Mouse (Mus musculus) cerebellum, adult 11 months (tissue): ENCODE data around the gene Gla.

Experiments
- DNase-seq: peaks from one replicate; pipeline ENCODE4 v3.0.0; 2022

Gene Gla

DNA sequence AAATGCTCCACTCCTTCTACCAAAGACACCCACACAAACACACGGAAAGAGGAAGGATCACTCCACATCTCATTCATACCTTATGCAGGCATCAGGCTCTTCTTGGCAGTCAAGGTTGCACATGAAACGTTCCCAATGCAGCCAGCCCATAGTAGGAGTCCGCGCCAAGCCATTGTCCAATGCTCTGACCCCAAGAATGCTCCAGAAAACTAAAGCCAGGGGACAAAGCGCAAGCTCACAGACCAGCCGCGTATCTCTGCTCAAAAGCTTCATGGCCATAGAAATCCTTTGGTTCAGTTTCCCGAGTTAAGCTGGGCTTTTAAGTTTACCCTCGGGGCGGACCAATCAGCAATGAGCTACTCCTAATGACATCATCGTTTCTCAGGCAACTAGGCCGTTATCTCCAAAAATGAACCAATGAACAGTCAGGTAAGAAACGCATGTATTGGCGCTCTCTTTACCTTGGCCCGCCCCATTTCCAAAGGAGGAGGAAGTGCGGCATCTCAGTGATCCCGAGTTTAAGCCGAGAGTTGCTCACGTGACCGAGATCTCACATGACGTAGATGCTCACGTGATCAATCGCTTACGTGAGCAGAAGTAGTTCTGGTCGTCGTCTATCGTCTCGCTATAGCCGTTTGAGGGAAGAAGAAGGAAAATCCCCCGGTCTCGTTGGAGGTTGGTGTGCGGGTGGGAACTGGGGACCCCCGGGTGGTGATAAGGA lies at the start of gene Gla, which contains the start of gene Hnrnph2:
Gene Gla (minus strand): TSS at position 467 of the 721 bp plus-strand sequence.
Gene Hnrnph2 (plus strand): TSS at position 521 of the 721 bp plus-strand sequence.
- DNase-seq, result peak; percentile 83

GRCm38 (mm10) chrX:134648031-134648692 lies 47.2 kb upstream of the Gla start:
- peak; percentile 66 for DNase-seq

DNA sequence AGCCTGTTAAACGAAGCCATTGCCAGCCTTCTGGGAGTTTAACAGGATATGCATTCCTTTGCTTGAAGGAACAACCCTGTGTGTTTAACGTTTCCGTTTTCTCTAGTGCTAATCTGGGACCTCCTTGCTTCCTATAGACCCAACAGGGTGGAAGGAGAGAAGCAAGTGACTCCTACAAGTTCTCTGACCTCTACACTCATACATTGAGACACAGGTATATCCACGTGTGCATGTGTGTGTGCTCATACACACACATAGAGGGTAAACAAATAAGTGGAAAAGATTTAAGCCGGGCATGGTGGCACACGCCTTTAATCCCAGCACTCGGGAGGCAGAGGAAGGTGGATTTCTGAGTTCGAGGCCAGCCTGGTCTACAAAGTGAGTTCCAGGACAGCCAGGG lies 46.5 kb upstream of the Gla start:
- no peak for DNase-seq

- DNase-seq, result no peak
Measured at GRCm38 (mm10) chrX:134646338-134646737, 45.4 kb upstream of the Gla start.

DNA sequence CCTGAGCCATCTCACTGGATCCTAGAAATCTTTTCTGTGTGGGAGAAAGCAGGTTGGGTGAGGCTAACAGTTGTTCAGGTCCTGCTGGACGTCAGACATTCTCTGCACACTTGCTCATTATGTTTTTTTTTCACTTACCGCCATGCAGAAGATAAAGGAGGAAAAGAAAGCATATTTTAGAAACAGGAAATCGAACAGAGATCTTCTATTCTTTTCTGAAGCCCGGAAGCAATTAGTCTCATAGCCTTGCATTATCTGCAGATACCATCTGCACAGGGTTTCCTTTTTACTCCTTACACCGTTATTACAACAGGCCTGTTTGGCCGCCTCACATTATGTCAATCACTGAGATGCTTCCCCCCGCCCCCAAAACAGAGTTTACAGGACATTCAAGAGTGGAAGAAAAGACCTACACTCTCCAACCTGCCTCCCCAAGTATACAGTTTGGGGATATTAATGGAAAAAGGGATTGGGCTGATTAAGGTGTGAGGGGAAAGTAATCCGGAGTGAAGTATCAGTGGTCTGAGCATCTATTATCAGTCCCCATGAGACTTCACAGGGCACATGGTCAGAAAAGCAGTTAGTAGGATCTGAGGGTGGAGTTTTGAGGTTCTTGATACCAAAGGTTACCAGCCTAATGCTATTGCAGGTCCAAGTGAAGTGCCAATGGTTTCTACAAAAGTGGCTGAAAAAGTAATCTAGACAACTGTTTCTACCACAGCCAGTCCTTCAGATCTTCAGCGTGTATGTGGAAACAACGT lies 40.3 kb upstream of the Gla start:
- no peak for DNase-seq

DNA sequence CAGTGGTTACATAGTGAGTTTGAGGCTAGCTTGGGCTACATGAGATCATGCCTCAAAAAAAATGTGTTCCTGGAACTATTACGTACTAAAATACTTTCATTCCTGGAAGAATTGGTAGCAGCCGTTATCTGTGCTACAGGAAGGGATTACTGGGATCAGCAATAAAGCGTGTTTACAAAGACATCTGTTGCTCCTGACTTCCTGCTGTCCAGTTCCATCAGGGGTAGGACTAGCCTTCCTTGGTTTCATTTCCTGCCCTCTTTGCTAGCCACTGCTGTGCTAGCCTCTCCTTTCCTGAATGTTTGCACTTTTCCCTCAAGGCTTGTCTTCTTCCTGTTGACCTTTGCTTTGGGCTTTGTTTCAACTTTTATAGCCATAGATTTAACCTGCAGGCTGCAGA lies 34.9 kb upstream of the Gla start:
- no peak for DNase-seq

- no peak for DNase-seq
Measured at GRCm38 (mm10) chrX:134635111-134635510, 34.2 kb upstream of the Gla start.

DNA sequence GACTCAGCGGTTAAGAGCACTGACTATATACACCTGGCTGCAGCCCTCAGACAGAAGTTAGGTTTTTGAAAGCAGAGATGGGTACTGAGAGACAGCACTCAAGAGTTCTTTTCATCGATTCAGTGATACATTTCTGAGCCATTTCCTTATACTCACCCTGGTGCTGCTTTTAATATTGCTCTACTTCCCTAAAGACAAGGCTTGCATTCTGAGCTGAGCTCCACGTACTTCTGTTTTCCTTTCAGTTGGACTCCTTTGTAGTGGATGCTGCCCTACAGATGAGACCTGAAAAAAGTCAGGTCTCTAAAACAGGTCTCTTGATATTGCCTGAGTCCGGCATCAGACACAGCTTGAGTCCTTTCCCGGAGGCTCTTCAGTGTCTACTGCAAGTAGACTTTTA lies 31.8 kb upstream of the Gla start:
- DNase-seq, result no peak

DNA sequence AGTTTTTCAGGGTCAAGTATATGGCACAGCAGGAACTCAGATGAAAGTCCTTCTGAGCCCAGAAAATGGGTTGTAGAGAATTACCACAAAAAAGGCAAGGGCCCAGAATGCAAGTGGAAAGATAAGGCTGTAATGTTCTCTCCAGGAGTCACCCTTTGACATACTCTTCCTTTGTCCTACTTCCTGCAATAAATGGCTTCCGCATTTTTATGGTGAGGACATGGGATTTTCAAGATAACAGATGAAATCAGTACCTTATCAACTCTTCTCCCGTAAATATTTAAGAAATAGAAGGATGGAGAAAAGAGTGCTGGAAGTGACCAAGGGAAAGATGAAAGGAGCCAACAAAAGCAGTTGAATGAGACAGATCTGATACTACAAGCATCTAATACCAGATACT lies 27.3 kb upstream of the Gla start:
- DNase-seq, result no peak

- no peak for DNase-seq
Measured at GRCm38 (mm10) chrX:134623350-134623749, 22.4 kb upstream of the Gla start.

DNA sequence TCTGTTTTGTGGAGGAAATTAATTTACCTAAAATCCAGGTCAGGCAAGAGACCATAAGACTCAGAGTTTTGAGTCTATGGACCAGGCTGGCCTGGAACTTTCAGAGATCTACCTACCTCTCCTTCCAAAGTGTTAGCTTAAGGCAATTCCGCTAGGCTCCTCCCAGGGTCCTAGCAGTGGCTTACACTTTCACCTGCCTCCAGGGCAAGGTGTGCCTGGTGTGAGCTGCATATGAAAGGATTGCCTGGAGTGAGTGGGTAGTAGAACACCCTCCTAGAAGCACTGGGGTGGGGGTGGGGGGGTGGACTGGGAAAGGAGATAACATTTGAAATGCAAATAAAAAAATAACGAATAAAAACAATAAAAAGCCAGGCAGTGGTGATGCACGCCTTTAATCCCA lies 20.8 kb upstream of the Gla start:
- no peak for DNase-seq

DNA sequence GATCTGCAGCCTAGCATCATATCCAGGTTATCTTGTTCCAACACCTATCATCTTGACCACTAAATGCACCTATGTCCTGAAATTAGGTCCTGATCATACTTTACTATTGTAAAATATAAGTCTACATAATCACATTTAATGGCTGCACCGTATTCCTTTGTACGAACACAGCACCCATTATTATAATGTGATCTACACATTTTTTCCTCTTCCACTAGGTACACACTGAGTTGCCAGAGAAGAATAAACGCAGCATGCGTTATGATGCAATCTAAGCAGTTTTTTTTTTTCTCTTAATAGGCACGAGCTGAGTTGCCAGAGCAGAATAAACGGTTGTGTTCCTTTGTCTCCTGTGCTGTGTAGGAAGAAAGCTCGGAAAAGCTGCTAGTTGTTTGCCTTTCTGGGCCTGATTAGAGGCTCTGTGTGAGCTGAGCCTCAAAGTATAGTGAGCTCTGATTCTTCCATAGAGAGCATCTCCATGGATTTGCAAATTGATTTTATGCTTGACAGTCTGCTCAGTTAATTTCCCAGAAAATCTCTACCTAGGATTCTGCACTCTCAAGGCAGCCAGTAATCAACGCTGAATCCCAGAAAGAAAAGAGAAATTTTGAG lies 19.4 kb upstream of the Gla start:
- DNase-seq, result no peak

DNA sequence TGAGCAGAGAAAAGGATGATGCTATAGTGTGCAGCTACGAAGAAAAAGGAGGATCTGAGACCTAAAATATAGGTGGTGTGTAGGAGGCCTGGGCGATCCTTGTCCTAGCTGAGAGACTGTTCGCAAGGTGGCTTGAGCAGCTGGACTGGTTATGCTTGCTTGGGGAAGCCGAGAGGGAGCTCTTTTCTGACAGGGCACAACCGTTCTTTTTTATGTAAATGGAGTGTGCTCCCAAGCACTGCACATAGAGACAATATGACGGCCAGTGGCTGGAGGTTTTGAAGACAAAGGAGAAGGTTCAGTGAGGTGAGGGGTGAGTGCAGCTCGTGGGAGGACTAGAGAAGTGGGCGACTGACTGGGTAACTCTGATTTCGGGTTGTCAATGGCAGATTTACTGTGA lies 18.8 kb upstream of the Gla start:
- DNase-seq, result no peak

- DNase-seq, result no peak
Measured at GRCm38 (mm10) chrX:134614306-134614705, 13.4 kb upstream of the Gla start.

GRCm38 (mm10) chrX:134612285-134612959 lies 11.5 kb upstream of the Gla start:
- DNase-seq, result peak; percentile 33

GRCm38 (mm10) chrX:134610984-134611383 lies 10.1 kb upstream of the Gla start:
- no peak for DNase-seq

DNA sequence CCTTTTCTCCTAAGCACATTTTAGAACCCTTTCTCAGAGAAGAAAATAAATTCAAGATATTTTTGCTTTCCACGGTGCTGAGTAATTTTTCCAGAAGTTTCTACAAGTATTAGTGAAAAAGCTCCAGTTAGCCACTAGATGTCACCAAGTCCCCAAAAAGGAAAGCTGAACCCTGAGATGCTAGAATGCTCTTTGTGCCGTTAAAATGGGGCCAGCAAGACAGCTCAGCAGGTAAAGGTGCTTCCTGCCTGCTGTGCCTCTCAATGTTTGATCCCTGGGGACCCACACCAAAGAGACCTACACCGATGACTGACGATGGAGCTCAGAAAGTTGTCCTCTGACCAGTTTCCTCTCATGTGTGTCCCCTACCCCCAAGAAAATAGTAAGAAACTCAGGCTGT lies 8.5 kb upstream of the Gla start:
- no peak for DNase-seq

- DNase-seq, result no peak
Measured at GRCm38 (mm10) chrX:134601380-134602120, 625 bp upstream of the Gla start.

DNA sequence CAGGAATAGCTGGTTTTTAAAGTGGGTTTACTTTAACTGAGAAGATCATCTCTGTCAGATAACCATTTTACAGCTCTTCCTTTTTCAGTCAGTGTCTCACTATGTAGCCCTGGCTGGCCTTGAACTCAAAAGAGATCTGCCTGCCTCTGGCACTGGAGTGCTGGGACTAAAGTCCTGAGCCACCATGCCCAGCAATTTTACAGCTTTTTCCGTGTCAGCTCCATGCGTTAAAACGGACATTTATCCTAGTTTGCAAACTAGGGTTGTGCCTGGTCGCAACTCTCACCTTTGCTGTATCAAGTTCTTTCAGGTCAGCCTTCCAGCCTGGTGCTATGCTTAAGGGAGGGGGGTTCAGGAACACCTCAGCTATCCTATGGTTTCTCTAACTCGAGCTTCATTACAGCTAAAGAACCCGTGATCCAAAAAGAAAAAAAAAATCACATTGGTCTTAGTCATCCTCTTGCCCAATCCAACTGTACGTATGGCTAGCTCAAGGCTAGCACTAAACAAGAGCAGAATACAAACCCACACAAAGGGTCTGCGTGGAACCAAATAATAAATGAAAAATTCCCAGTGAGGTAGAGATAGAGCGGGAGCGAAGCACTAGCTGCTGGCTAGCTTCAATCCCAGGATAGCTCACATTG lies 881 bp downstream of the Gla start:
- no peak for DNase-seq

GRCm38 (mm10) chrX:134589836-134590235 lies 11.1 kb downstream of the Gla start:
- DNase-seq, result no peak

- no peak for DNase-seq
Measured at GRCm38 (mm10) chrX:134588997-134589396, 11.9 kb downstream of the Gla start.

DNA sequence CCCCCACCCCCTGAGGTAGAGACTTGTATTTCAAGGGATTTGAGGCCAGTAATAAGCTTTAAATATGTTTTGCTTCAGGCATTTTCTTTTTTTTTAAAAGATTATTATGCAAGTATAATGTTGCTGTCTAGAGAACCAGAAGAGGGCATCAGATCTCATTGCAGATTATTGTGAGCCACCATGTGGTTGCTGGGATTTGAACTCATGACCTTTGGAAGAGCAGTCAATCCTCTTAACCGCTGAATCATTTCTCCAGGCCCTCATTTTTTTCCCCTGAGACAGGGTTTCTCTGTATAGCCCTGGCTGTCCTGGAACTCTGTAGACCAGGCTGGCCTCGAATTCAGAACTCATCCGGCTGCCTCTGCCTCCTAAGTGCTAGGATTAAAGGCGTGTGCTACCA lies 12.7 kb downstream of the Gla start:
- no peak for DNase-seq
